Mouse (Mus musculus) layer of hippocampus, adult 9-11 months (tissue): ENCODE results near the gene Gnaq.

Experiments
- DNase-seq: peaks from one replicate; pipeline ENCODE4 v3.0.0; 2022

Gene Gnaq

DNA sequence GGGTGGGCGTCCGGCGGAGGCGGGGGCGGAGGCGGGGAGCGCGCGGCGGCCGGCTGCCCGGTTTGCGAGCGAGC lies at the start of gene Gnaq:
Gnaq (plus strand) TSS at position 41 of the 74 bp plus-strand sequence.
- no peak for DNase-seq

DNA sequence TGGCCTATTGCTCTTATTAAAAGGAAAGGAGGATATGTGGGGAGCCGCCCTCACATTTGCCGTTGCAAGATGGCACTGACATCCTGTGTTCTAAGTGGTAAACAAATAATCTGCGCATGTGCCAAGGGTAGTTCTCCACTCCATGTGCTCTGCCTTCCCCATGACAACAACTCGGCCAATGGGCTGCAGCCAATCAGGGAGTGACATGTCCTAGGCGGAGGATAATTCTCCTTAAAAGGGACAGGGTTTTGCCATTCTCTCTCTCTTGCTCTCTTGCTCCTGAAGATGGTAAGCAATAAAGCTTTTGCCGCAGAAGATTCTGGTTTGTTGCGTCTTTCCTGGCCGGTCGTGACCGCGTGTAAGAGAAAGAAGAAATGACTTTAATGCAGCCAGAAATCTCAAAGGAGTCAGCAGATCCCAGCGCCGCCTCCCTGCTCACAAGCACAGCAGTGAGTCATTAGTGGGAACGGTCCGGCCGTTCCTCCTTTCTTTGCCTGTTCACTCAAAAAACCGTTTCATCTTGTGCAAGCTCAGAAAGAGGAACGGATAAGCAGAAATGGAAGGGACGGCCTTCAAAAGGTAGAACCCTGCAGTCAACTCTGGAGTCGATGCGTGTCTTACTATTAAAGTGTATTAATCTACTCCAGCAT lies 48.5 kb upstream of the Gnaq start:
- DNase-seq: peak; percentile 36

DNA sequence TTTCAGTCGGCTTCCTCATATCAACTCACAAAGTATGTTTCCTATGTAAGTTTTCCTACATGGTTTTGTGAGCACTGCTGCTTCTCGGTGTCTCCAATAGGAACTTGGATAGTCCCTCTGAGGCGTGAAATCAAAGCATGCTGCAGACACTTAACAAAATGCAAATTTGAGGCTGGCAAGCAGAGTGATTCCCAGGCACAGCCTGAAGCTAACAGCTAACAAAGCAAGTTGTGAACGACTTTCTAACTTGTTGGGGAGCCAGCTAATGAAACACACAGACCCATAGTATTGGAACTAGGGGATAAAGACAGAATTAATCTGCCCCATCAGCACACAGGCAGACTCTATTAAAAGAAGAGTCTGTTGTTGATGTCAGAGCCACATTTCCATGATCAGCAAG lies 47.4 kb upstream of the Gnaq start:
- no peak for DNase-seq

DNA sequence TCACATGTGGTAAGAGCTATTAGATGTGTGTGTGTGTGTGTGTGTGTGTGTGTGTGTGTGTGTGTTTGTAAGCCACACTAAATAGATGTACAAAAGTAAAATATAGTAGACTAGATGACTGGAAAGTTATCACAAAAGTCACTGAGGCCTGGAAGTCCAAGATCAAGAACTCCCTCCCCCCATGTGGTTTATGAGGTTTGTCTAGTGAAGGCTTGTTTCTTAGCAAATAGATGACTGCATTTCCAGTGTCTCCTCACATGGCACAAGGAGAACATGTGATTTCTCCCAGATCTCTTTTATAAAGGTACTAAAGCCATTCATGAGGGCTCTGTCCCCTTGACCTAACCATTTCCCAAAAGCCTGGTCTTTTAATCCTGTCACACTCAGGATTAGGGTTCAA lies 46.5 kb upstream of the Gnaq start:
- DNase-seq: no peak

DNA sequence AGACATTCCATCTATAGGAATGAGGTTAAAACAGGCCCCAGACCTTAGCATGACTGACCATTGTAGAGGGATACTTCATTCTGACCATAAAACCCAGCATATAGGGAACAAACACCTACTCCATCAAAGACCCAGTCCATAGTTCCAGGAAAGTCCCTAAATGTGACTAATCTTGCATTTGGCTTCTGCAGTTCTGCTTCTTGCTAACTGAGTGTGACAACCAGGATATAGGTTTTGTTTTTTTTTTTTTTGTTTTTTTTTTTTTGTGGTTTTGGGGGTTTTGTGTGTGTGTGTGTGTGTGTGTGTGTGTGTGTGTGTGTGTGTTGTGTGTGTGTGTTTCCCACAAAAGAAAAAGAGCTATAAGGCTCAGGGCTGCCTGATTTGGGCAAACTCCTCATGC lies 46.0 kb upstream of the Gnaq start:
- DNase-seq: no peak

DNA sequence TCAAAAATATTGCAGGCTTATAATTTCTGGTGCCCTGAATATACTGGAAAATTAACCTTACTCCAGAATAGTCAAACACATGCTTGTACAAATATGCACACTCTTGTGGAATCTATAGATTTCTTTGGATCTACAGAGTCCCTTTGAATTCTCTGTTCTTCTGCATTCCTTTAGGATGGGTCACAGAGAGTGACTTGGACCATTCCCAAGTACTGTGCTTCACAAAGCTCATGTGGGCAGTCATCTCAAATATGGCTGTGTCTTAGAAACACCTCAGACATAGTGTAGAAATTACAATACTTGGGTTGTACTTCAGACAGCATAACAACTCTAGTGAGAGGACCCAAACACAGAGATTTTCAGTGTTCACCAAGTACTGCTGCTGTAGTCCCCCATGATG lies 45.2 kb upstream of the Gnaq start:
- no peak for DNase-seq

DNA sequence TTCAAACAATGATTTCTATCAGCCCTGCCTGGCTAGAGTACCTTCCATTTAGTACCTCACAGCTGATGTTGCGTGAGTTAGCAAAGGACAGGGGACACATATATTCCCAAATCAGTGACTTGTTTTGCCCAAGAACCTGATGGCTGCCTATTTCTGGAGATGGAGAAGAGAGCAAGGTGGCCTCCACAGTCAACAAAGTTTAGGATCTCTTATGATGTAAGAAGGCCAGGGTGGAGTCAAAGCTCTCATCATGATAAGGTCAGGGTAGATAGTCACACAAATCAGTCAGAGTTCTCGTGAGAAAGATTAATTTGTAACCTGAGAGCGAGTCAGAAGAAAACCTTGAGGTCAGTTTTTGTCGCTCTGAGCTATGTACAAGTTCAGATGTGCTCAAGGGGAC lies 39.0 kb upstream of the Gnaq start:
- no peak for DNase-seq

DNA sequence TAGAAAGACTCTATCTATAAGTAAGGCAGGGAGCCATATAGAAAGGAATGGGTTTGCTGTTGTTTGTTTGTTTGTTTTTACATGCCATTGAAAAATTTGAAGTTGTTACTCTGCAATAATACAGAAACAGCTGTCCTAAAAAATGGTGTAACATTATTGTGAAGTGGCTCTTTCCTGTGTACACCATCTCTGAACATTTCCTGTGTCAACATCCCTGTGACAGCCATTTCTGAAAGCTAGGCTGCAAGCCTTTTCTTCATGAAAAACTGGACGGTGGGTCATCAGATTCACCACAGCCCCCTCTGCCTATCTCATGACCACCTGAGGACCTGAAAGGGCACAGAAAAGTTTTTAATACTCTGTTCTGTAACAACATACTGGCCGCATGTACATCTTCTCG lies 22.7 kb upstream of the Gnaq start:
- DNase-seq: no peak

DNA sequence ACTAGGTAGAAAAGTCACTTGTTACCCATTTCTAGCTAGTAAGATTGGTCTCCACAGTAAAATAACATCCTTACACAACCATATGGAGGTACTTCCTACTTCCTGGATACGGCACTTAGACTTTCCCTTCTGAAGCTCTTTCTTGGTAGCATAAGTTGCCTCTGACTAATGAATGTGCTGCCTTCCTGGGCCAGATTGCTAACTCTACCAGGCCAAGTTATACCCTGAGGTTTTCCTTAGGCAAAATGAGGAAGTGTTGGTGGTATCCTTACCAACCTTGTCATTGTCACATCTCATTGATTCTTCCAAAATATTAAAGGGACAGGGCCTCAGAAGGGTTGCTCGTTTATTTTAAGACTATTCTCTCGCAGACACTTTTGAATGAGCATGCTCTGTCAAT lies 22.0 kb upstream of the Gnaq start:
- no peak for DNase-seq

DNA sequence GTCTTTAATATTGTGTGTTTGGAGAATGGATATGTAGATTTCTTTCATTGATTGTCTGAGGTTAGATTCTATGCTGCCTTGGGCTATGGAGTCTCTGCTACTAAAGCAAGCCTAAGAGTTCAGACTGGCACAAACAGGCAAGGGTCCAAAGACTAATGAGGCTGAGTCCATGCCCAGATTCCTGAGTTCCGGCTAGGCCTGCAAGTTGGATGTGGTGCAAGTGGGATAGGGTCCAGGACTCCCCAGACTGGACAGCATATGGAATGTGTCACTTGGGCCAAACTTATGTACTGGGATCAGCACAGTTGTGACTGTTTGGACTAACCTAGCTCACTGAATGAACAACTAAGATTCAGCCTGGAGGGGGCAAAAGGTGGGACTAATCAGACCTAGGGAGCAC lies 19.3 kb upstream of the Gnaq start:
- no peak for DNase-seq

DNA sequence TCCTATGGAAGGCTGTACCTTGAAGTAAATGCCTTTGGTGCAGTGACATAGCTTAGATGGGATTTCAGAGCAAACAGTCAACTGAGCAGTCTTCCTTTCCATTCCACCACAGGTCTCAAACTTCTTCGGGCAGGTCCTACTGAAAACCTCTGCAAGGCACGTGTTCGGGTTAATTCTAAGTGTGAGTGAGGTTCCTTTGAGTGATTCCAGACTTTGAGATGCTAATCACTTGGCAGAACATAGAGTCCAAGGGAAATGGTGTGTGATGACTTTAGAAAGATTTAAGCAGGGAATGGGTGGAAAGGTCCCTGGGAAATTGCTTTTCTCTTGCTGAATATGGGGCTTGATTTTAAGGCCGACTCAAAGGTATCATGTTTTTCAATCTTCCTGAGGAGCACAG lies 14.2 kb upstream of the Gnaq start:
- DNase-seq: no peak

DNA sequence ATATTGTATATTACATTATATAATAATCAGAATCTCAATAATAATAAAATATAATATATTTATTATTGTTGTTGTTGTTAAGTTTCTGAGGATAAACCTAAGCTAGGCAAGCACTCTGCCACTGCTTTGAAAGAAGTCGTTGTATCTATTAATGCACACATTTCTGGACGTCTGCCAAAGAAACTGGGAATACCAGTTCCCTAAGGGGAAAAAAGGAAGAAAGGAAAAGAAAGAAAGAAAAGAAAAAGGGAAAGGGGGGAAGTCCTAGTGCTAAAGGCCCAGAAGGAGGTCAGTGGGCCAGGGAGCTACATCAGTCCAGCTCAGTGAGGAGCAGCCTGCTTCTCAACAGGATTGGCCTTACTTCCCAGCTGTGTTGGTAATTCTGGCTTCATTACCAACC lies 11.3 kb upstream of the Gnaq start:
- no peak for DNase-seq

DNA sequence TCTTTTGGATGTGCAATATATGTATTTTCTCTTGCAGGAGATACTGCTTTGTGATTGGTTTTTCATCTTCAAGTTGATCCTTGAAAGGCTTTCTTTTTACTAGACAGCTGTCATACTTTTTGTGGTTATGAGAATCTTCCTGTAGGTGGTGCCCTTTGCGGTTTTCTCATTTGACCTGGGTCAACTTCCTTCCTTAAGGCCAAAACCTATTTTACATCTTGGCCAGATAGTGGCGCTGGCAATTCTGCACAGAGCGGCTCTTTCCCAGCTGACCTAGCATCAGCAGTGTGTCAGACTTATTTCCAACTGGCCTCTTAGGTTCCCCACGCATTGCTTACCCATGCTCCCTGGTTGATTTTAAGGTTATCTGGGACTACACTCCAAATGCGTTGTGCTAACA lies 3.9 kb upstream of the Gnaq start:
- DNase-seq: no peak

DNA sequence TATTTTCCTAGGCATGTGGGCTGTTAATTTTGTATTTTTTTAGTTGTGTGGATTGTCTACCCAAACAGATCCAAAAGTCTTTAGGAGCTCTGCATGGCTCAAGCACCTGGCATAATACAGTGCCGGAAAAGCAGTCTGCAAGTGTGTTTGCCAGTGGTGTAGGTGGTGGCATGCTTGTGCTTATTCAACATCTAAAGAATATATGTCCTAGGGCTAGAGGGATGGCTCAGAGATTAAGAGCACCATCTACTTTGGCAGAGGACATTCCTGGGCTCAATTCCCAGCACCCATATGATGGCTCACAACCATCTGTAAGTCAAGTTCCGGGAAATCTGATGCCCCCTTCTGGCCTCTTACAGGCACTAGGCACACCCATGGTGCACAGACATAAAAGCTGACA lies 3.5 kb upstream of the Gnaq start:
- DNase-seq: no peak

DNA sequence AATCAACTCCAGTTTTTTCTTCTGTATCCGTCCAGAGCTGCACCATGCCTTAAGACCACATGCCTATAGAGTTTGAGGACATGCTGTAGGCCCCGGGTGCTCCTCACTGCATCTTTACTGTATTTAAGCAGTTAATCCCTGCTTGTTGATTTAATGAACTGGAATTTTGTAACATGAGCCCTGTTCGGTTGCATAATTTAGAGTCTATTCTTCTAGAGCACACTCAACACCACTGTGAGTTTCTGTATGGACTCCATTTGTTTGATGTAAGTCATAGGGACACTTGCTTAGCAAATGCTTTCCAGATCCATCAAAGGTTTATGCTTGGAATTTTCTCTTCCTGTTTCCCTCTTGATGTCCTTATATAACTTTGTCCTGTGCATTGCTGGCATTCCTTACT lies 2.2 kb upstream of the Gnaq start:
- no peak for DNase-seq

DNA sequence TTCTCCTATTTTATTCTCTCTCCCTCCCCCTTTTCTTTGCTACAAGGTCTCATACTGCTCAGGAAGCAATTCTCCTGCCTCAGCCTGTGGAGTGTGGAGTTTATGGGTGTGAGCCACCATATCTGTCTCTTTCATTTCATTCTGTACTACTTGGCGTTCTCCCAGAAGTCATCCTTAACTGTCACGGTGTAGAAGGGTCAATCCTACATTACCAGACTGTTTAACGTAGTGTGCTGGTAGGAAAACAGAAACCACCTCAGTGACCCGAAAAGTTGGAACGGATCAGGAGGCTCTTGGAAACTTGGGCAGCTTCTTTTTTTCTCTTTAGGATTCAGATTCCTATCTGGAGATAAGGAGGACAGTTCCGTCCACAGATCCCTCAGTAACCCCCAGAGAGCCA lies 800 bp upstream of the Gnaq start:
- no peak for DNase-seq

DNA sequence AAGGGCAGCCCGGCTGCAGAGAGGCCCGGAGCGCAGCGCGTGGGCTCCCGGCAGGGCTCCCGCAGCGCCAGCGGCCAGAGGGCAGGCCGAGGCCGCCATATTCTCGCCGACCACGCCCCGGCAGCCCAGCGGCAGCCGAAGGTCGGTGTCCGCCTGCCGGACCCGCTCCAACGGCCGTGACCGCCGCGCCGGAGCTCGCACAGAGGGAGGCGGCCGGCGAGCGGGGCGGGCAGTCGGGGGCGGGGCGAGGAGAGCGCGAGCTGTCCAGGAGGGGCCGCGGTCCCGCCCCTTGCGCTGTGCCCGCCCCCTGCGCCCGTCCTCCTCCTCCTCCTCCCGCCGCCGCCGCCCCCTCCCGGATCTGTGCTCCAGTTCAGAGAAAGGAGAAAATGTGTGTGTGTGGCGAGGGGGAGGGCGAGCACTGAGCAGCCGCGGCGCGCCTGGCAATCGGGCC lies 266 bp upstream of the Gnaq start:
- peak; percentile 92 for DNase-seq

DNA sequence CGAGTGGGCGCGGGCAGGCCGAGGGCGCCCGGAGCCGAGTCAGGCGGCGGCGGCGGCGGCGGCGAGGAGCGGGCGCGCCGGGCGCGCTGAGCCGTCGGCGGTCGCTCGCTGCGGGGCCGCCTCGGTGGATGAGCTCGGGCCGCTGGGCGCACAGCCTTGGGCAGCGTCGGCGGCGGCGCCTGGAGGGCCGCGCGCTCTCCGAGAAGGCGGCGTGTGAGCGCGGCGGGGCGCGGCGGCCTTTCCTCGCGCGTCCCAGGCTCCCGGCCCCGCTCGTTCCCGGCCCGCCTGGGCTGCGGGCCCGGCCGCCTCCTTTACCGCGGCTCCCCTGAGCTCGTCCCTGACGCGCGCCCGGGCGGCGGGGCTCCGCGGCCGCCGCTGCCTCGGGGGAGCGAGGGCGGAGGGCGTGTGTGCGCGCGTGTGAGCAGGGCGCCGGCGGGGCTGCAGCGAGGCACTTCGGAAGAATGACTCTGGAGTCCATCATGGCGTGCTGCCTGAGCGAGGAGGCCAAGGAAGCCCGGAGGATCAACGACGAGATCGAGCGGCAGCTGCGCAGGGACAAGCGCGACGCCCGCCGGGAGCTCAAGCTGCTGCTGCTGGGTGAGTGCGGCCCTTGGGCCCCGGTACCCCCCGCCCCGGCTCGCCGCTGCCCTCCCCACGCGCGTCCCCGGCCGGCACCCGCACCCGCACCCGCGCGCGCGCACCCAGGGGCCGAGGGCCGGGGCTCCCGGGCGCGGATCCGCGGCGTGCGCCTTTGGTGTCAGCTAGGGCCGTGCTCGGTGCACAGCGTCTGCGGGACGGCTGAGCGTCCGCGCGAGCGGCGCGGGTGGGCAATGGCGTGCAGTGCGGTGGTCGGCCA lies 462 bp downstream of the Gnaq start:
- DNase-seq: peak; percentile 64

DNA sequence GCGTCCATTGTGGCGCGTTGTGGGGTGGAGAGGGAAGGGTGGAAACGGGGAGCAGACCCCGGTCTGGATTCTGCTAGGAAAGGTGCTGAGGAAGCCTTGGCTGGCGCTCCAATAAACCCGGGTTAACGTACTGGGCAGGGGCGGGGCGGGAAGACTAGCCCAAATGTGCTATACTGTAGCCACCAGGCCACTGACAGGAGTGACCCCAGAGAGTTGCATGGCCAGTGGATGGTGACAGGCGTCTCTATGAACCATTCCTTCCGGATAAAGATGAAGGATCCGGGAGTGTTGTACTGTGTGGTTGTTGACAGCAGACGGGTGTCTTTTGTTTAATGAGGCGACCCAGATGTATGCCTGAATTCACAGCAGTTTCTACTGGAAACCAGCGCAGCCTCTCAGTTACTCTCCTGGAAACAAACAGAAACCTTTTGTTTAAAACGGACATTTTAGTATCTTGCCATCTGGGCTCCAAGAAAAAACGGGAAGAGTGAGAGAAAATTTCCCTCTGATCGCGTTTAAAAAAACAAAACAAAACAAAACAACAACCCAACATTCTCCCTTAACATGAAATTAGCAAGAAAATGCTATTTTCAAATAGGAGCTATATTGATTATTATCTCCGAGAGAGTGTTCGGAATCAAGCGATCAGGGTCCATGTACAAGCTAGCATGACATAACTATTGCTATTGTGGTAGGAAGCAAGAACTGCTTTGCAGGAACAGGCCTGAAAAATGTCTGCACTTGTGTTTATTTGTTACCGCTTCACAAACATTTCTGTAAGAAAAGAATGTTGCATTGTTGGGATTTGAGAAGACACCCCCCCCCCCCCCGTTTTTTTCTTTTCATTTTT lies 1.3 kb downstream of the Gnaq start:
- no peak for DNase-seq

DNA sequence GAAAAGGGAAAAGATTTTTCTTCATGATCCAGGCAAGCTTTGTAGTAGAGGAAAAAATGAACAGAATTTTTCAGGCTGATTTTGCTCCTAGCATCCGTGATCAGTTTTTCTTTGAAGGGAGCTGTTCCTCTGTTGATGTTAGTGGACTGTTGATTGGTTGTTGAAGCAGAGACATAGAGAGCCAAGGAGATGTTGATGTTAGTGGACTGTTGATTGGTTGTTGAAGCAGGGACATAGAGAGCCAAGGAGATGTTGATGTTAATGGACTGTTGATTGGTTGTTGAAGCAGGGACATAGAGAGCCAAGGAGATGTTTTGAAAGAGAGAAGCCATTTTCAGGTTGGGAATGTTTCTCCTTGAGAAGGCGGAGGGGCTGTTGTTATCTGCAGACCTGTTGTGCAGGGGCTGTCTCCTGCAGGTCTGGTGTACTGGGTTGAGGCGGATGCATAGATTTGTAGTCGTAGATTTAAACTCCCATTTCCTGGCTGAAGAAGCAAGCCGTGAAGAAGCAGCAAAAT lies 5.5 kb downstream of the Gnaq start:
- no peak for DNase-seq

DNA sequence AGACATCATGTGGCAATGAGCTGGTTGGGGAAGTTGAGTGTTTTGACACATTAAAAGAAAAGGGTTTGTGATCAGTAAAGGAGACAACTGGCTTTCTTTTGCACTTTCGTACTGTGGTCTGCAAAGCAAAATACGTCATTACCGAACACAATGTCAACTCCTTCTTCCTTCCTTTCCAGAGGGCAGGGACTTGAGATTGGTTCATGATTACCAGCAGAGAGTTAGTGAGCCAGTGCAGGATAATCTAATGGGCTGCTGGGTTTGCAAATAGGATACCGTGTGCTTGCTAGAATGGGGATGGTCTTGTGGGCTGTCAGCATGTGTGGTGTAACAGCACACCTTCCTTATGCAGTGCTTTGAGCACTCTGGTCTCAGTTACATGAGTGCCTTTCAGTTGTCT lies 8.1 kb downstream of the Gnaq start:
- DNase-seq: no peak

DNA sequence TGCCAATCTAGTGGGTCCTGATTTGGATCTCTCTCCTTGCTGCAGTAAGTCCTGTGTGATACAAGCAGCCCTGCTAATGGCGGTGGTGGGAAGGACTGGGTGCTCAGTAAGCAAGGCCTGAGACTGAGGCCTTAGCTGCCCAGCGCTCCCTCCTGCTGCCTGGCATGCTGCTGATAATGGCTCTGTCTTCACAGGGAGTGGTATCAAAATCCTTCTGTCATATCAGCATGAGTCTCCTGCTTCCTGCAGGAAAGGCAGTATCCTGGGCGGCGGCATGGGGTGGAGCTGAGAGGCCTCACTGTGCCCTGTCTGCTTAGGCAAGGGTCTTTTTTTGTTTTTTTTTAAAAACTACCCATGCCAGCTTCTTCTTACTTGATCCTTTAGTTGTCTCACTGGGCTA lies 9.2 kb downstream of the Gnaq start:
- no peak for DNase-seq

DNA sequence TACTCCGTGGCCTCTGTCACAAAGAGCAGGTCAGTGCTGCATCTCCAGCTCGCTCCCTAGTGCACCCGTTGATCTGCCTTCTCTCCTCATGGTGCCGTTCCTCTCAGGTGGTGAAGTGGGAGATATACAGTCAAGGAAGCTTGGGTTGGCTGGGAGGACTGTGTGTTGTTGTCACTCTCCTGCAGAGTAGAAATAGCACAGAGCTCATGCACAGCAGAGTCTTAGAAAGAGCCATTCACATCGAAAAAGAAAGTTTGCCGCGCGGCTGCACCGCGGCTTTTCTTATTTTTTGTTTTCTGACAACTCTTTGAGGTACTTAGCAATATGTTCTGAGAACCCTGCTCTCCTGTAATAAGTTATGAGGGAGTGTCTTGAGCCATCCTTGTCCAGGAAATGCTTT lies 10.4 kb downstream of the Gnaq start:
- no peak for DNase-seq

DNA sequence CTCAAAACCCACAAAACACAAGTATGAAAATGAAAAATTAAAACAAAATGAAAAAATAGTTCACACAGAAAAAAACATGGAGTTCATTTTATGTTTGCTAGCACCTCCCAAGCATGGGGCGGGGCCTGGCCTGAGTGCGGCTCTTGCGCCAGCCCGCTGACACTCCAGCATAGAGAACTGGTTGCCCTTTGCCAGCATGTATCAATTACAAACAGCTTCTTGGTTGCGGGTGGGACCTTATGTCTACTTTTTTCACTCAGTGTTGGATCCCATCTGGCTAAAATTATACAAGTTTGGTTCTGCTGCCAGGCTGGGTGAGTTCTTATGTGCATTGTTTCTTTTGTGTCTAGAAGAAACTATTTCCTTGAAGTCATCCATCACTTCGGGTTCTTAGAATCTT lies 14.8 kb downstream of the Gnaq start:
- DNase-seq: no peak
